In the genomic region with DNA sequence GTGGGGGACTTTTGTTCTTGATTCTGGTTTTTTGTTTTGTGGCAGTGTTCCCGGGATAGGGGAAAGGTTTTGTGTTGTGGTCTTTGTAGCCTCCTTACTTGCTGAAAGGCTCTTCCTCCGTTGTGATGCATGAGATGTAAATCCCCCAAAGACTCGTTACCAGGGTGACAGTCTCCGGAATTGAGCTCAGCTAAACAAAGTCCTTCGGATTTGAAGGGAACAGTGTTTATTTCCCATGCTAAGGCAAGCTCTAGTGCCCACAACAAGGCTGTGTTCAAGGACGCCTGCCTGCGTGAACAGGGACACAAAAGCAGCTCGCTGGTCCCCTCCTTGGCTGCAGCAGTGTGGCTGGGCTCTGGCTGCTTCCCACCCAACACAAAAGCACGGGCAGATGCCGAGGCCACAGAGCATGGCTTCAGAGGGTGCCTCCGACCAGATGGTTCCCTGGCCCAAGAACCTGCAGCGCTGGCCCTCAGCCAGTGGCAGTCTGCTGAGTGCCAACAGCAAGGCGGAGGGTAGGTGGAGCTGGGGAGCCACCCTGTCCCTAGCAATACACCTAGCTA, we compare ENCODE assay signal across 9 mouse cellular contexts.
DNase-seq lines count a peak whose midpoint lies in the region; ATAC-seq lines count a peak whose summit lies in the region.
"Had no signal": no experiment of that assay in that cellular context is flagged by ENCODE, and none has a peak within 500 bp of the region (broad histone marks: within the 10 kb centered on the region; RNA-seq: fewer than 3 reads in every experiment).

No protein-coding gene starts in this region.

- no peaks in the 10 kb centered on the region for H3K36me3 ChIP-seq in heart, embryonic 11.5 days (ENCODE audit: control insufficient read depth, insufficient read depth, low read length)

- no peak overlapping the region for H3K9ac ChIP-seq in heart, embryonic 11.5 days (ENCODE audit: low read depth, low read length)

- H3K27me3 ChIP-seq in heart, embryonic 11.5 days (ENCODE audit: control insufficient read depth, insufficient read depth, low read length) = no peaks in the 10 kb centered on the region

- H3K4me2 ChIP-seq in heart, embryonic 11.5 days = no peak overlapping the region

- DNase-seq in heart, adult 11 months = peak; percentile 94
- peak; percentile 97 to 98 for DNase-seq in cerebellum, postnatal 10 days
- DNase-seq in frontal cortex, adult 2 months (ENCODE audit: extremely low spot score in 1 of 2, low spot score in 1 of 2) = peak; percentile 80 to 86
- DNase-seq in layer of hippocampus, adult 18-20 months (ENCODE audit: low spot score in 2 of 2) = peak; percentile 76 to 85
- peak; percentile 23 for DNase-seq in lung, postnatal 14 days
- DNase-seq in right cerebral cortex, postnatal 25 days = peak; percentile 73
- no peak for DNase-seq in urinary bladder, postnatal 10 days (ENCODE audit: low spot score)

- WGBS in heart, embryonic 11.5 days (ENCODE audit: insufficient replicate concordance) = 49% methylated on average over 13 of the region's 13 CpGs

- no peak for ATAC-seq in heart, embryonic 11.5 days (replicated peaks; ENCODE audit: insufficient number of reproducible peaks, low FRiP score, low TSS enrichment)

- no peaks in the 10 kb centered on the region for H3K9me3 ChIP-seq in heart, embryonic 11.5 days (replicated peaks; ENCODE audit: control insufficient read depth, low read length)

- H3K4me1 ChIP-seq in heart, embryonic 11.5 days (ENCODE audit: control insufficient read depth, insufficient read depth, low read length) = peaks cover 13% of the 10 kb centered on the region

- H3K27ac ChIP-seq in heart, embryonic 11.5 days (ENCODE audit: low read depth, low read length) = no peak overlapping the region

- no peak overlapping the region for H3K4me3 ChIP-seq in heart, embryonic 11.5 days (ENCODE audit: low read depth, low read length)
- H3K4me3 ChIP-seq: erythroblast, embryonic 14.5 days had no signal
